Mouse (Mus musculus) neutrophil, adult 5-6 weeks (primary cell): ENCODE data around the gene Kmt5c. TPM values are rescaled to one million over a fixed set of nuclear protein-coding genes. Genes with fewer than 3 reads are reported as not detected.

Experiments
- ATAC-seq: fragments of 151-379, 151-347 bp; 2 replicates; pipeline ENCODE4 v1.8.0; 2017; ENCODE audit warnings: mild to moderate bottlenecking, moderate TSS enrichment; ENCODE audit not compliant: insufficient number of reproducible peaks, poor library complexity, low FRiP score, severe bottlenecking; ENCODE audit errors: extremely low read depth
- total RNA-seq: library from RNA; stranded (forward); fragments of 200-1000 nt; gene quantifications from 2 replicates; pipeline ENCODE4 v1.2.3, GENCODE M21; 2017

Gene Kmt5c
- total RNA-seq, result 77.0 and 85.7 TPM in 2 replicates

- ATAC-seq, result peak; percentile 91
Measured at GRCm38 (mm10) chr7:4739544-4740275, at the start of gene Kmt5c. Gene Kmt5c, plus strand, starts transcription at chr7:4740115.

GRCm38 (mm10) chr7:4690387-4690786 is 49.5 kb upstream of the Kmt5c start, which contains the start of gene Brsk1:
Gene Brsk1, plus strand, starts transcription at chr7:4690604.
- ATAC-seq, result no peak

GRCm38 (mm10) chr7:4690951-4691653 is 48.8 kb upstream of the Kmt5c start:
- no peak for ATAC-seq

- no peak for ATAC-seq
Measured at GRCm38 (mm10) chr7:4693004-4693403, 46.9 kb upstream of the Kmt5c start.

GRCm38 (mm10) chr7:4702334-4702733 is 37.6 kb upstream of the Kmt5c start:
- ATAC-seq, result no peak

- no peak for ATAC-seq
Measured at GRCm38 (mm10) chr7:4703195-4703594, 36.7 kb upstream of the Kmt5c start.

- ATAC-seq, result 0 out of 2 replicates have a peak, but pooled peaks have one; percentile 16
Measured at GRCm38 (mm10) chr7:4705098-4705497, 34.8 kb upstream of the Kmt5c start.

- ATAC-seq, result no peak
Measured at GRCm38 (mm10) chr7:4712594-4712993, 27.3 kb upstream of the Kmt5c start.

GRCm38 (mm10) chr7:4716955-4717354 is 23.0 kb upstream of the Kmt5c start:
- ATAC-seq, result no peak

- no peak for ATAC-seq
Measured at GRCm38 (mm10) chr7:4719276-4719675, 20.6 kb upstream of the Kmt5c start.

GRCm38 (mm10) chr7:4723508-4723907 is 16.4 kb upstream of the Kmt5c start:
- ATAC-seq, result peak; percentile 54

- ATAC-seq, result peak; percentile 73; the same call in 1 of the 2 replicates
Measured at GRCm38 (mm10) chr7:4724359-4724758, 15.6 kb upstream of the Kmt5c start.

- no peak for ATAC-seq
Measured at GRCm38 (mm10) chr7:4725169-4725568, 14.7 kb upstream of the Kmt5c start, which contains the start of gene Tmem150b. Gene Tmem150b, minus strand, starts transcription at chr7:4725249.

GRCm38 (mm10) chr7:4731090-4731489 is 8.8 kb upstream of the Kmt5c start:
- 0 out of 2 replicates have a peak, but pooled peaks have one; percentile 23 for ATAC-seq

- ATAC-seq, result no peak
Measured at GRCm38 (mm10) chr7:4732968-4733392, 6.9 kb upstream of the Kmt5c start.

GRCm38 (mm10) chr7:4739041-4739543 is 823 bp upstream of the Kmt5c start:
- no peak for ATAC-seq

- no peak for ATAC-seq
Measured at GRCm38 (mm10) chr7:4740309-4740727, 403 bp downstream of the Kmt5c start.

GRCm38 (mm10) chr7:4741151-4741550 is 1.2 kb downstream of the Kmt5c start:
- ATAC-seq, result no peak

- ATAC-seq, result no peak
Measured at GRCm38 (mm10) chr7:4741672-4742481, 2.0 kb downstream of the Kmt5c start.
